9 mouse cellular contexts compared by ENCODE assay signal in the genomic region with DNA sequence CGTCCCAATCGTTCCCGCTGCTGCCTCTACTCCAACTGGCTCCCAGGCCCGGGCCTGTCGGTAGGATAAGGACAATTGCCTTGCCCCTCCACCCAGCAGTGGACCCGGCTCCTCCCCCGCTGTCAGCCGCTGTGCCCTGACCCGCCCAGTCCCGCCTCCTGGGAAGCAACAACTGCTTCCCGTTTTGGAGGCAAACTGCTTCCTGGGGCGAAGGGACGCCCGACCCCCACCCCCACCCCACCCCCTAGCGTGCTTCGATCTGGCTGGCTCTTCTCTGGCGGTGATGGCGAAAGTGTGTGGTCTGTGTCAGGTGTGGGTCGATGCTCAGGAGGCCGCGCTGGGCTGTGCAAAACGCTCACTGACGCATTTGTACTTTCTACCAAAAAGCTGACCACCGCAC.
DNase-seq lines count a peak whose midpoint lies in the region; ATAC-seq lines count a peak whose summit lies in the region.
"Had no signal": no experiment of that assay in that cellular context is flagged by ENCODE, and none has a peak within 500 bp of the region (broad histone marks: within the 10 kb centered on the region; RNA-seq: fewer than 3 reads in every experiment).

No protein-coding gene starts in this region.

- H3K9me3 ChIP-seq in forebrain, embryonic 16.5 days (ENCODE audit: control insufficient read depth, low read length), result peaks cover 2% of the 10 kb centered on the region; the same call in 1 of the 2 replicates

- H3K36me3 ChIP-seq in forebrain, embryonic 16.5 days (ENCODE audit: control insufficient read depth, insufficient read depth), result no peaks in the 10 kb centered on the region

- no peaks in the 10 kb centered on the region for H3K4me1 ChIP-seq in forebrain, embryonic 16.5 days (replicated peaks; ENCODE audit: control insufficient read depth, insufficient read depth, low read length)

- peak; percentile 61 for ATAC-seq in forebrain, embryonic 16.5 days
- no peak for ATAC-seq in activated CD4-positive, CD25-positive, alpha-beta regulatory T cell, adult 4 months

- H3K4me2 ChIP-seq in forebrain, embryonic 16.5 days (ENCODE audit: low read length), result peak overlapping the region; percentile 48

- H3K4me3 ChIP-seq in forebrain, embryonic 16.5 days (replicated peaks; ENCODE audit: low read length), result peak overlapping the region; percentile 39

- H3K27me3 ChIP-seq in forebrain, embryonic 16.5 days (replicated peaks; ENCODE audit: control insufficient read depth, insufficient read depth, low read length), result no peaks in the 10 kb centered on the region
- H3K27me3 ChIP-seq: CH12.LX had no signal

- H3K9ac ChIP-seq in forebrain, embryonic 16.5 days (replicated peaks; ENCODE audit: low read depth, low read length), result 0 out of 2 replicates have a peak overlapping the region, but pooled peaks have one; percentile 17

- no peak overlapping the region for H3K27ac ChIP-seq in forebrain, embryonic 16.5 days (ENCODE audit: low read length)

- peak; percentile 4 for DNase-seq in gastrocnemius, postnatal 10 days
- DNase-seq in gastrocnemius, adult 8-10 months (ENCODE audit: low spot score in 2 of 2), result no peak
- DNase-seq in WW6 (ENCODE audit: low read depth, low spot score), result peak; percentile 16
- DNase-seq in kidney, postnatal 10 days, result peak; percentile 37
- DNase-seq in lung, postnatal 25 days (ENCODE audit: low spot score), result peak; percentile 7
- DNase-seq in frontal cortex, postnatal 25 days (ENCODE audit: low spot score in 2 of 2), result no peak

- 25% methylated on average over 24 of the region's 24 CpGs for WGBS in forebrain, embryonic 16.5 days

Comparison
In these comparisons a context has a peak if more than half of its experiments do, and no peak if none do; other contexts are left out.
1. DNase-seq: peak in gastrocnemius, postnatal 10 days (single experiment), WW6 (single experiment), kidney, postnatal 10 days (single experiment) and lung, postnatal 25 days (single experiment); none in gastrocnemius, adult 8-10 months (0 of 2) and frontal cortex, postnatal 25 days (0 of 2).